Mouse (Mus musculus): ENCODE measurements around the gene Zfp932.
"Not testable (repeated sequence)": the region's sequence is repeated elsewhere in the genome, so short reads cannot be mapped to it uniquely, and the experiment has no call there.

DNA sequence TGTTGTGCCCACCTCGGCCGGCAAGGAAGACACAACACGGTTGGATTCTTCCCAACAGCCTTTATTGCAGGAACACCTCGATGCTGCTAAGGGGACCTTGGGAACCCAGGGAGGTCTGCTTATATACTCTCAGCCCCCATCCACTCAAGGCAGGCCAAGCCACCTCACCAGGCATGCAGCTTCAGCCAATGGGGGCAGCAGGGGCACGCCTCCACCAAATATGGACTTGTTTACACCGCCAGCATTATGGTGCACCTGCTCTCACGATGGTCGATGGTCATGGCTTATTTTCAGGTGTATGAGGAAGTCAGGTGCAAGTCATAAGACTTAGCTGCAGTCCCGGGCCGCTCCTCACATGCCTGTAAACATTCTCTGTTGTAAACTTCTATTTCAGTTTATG is 860 bp upstream of the Zfp932 start:
- not testable (repeated sequence) for TF ChIP-seq CTCF (IDR thresholded peaks at IDR 0.05; ENCODE audit: control insufficient read depth, insufficient read depth, low read length); POLR2A (IDR thresholded peaks at IDR 0.05; ENCODE audit: borderline replicate concordance, control insufficient read depth, low read depth, low read length)

Measured in bone marrow, adult 2 months (tissue).